Mouse (Mus musculus): ENCODE results near the gene Slc1a3. TPM values are rescaled to one million over a fixed set of nuclear protein-coding genes. Genes with fewer than 3 reads are reported as not detected.

Slc1a3 gene
- polyA plus RNA-seq, 1 experiment = 101 TPM

DNA sequence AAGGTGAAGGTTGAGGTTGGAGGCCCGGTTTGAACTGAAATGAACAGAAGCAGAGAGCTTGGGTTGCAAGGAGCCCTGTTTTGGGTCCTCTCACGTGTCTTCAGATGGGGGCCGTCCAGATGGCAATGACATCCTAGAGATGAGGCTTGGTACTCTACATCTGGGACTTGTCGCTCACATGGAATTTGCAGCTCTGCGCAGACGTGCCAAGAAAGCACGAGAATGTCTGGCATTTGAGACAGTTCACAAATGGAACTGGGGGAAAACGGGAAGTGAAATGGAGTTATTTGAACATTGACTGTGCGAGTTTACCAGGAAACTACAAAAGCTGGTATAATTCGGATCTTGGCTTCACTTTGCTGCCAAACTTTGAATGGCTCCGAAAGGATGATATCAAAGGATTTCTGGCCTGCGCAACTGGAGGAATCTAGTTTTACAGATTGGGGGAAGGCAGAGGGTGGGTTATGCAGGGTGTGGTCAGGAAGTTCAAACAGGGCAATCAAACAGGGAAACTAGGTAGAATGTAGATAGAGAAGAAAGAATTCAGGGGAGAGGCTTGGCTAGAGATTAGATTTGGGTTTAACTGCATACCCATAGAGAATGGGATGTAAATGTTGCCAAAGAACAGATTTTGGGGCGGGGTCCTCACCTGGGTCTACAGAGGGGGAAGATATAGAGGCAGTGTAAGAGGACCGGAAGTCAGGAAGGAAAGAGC, 12.0 kb upstream of the Slc1a3 start:
- DNase-seq (ENCODE audit: low read depth) = no peak
- no peak for TF ChIP-seq POLR2A (IDR thresholded peaks at IDR 0.05; ENCODE audit: borderline replicate concordance, extremely low read depth, insufficient read depth, insufficient read length, poor library complexity, severe bottlenecking)
- TF ChIP-seq CTCF (IDR thresholded peaks at IDR 0.05; ENCODE audit: borderline replicate concordance, extremely low read depth, insufficient read depth, insufficient read length) = no peak

DNA sequence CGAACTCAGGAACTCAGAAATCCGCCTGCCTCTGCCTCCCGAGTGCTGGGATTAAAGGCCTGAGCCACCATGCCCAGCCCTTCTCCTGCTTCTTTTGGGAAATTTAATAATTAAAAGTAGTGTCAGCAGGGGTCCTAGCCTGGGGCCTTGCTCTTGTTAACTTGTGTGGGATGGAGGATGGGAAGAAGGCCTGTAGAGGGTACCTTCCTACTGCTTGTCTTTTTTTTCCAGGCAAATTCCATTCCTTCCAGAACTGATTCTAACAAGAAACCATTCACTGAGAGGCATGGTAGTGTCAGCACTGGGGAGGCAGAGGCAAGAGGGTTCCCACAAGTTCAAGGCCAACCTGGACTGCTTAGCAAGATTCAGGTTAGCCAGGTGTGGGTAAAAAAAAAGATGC, 11.2 kb upstream of the Slc1a3 start:
- TF ChIP-seq CTCF (IDR thresholded peaks at IDR 0.05; ENCODE audit: borderline replicate concordance, extremely low read depth, insufficient read depth, insufficient read length) (no peak), POLR2A (IDR thresholded peaks at IDR 0.05; ENCODE audit: borderline replicate concordance, extremely low read depth, insufficient read depth, insufficient read length, poor library complexity, severe bottlenecking) (no peak)
- no peak for DNase-seq (ENCODE audit: low read depth)

GRCm38 (mm10) chr15:8721005-8721404, 10.4 kb upstream of the Slc1a3 start:
- TF ChIP-seq POLR2A (IDR thresholded peaks at IDR 0.05; ENCODE audit: borderline replicate concordance, extremely low read depth, insufficient read depth, insufficient read length, poor library complexity, severe bottlenecking) (no peak), CTCF (IDR thresholded peaks at IDR 0.05; ENCODE audit: borderline replicate concordance, extremely low read depth, insufficient read depth, insufficient read length) (no peak)

DNA sequence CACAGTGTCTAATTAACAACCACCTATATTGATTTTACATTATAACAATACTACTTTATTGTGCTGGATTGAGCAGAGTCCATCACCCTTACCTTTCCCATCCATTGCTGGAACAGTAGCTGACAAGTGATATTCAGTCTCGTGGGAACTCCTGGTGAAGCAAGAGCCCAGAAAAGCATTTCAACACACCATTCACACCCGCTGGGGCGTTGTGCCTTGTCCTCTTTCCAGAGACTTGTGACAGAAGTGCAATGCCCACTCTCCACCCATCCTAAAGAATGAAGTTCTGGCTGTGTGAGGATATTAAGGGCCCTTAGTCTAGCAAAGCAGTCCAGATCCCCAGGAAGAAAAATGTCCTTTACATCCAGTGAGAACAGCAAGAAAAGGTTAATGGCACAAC, 7.9 kb upstream of the Slc1a3 start:
- TF ChIP-seq POLR2A (IDR thresholded peaks at IDR 0.05; ENCODE audit: borderline replicate concordance, extremely low read depth, insufficient read depth, insufficient read length, poor library complexity, severe bottlenecking) = no peak
- no peak for TF ChIP-seq CTCF (IDR thresholded peaks at IDR 0.05; ENCODE audit: borderline replicate concordance, extremely low read depth, insufficient read depth, insufficient read length)
- DNase-seq (ENCODE audit: low read depth) = no peak

More at GRCm38 (mm10) chr15:8721005-8721404, 10.4 kb upstream of the Slc1a3 start:
- no peak for DNase-seq (ENCODE audit: low read depth)

GRCm38 (mm10) chr15:8717021-8717571, 6.5 kb upstream of the Slc1a3 start:
- DNase-seq (ENCODE audit: low read depth) = peak; percentile 83
- no peak for TF ChIP-seq CTCF (IDR thresholded peaks at IDR 0.05; ENCODE audit: borderline replicate concordance, extremely low read depth, insufficient read depth, insufficient read length)
- no peak for TF ChIP-seq POLR2A (IDR thresholded peaks at IDR 0.05; ENCODE audit: borderline replicate concordance, extremely low read depth, insufficient read depth, insufficient read length, poor library complexity, severe bottlenecking)

DNA sequence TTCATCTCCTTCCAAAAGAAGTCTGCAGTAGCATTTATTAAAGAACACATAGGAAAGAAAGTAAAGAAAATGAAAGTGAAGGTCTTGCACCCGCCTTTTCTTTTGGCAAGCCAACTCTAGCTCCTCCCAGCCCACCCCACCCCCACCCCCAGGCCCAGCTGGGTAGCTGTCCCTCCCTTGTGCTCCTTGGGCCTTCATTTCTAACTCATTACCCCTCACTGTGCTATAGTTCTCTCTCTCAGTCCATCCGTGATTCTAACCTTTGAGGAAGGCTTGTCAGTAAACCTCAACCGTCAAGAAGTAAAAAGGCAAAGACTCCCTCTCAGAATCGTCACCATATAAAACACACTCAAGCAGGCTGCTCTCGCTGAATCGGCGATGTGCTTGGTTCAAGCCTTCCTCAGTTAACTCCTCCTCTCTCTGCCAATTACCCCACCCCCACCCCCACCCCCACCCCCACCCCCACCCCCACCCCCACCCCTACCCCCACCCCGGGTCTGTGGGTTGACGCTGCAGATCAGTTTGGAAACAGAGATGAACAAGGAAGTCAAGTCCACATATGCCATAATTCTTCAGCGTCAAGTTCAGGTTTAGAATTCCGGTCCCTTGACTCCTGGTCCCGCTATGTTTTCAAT, 5.9 kb upstream of the Slc1a3 start:
- DNase-seq (ENCODE audit: low read depth) = peak; percentile 45
- TF ChIP-seq CTCF (IDR thresholded peaks at IDR 0.05; ENCODE audit: borderline replicate concordance, extremely low read depth, insufficient read depth, insufficient read length) (no peak), POLR2A (IDR thresholded peaks at IDR 0.05; ENCODE audit: borderline replicate concordance, extremely low read depth, insufficient read depth, insufficient read length, poor library complexity, severe bottlenecking) (no peak)

DNA sequence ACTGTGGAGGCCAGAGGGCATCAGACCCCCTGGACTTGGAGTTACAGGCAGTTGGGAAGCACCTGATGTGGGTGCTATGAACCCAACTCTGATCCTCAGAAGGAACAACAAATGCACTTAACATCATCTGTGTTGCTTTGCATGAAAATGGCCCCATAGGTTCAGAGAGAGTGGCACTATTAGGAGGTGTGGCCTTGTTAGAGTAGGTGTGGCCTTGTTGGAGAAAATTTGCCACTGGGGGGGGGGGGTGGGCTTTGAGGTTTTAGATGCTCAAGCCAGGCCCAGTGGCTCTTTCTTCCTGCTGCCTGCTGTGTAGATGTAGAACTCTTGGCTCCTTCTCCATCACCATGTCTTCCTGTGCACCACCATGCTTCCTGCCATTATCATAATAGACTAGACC, 5.1 kb upstream of the Slc1a3 start:
- TF ChIP-seq POLR2A (IDR thresholded peaks at IDR 0.05; ENCODE audit: borderline replicate concordance, extremely low read depth, insufficient read depth, insufficient read length, poor library complexity, severe bottlenecking) = no peak
- no peak for TF ChIP-seq CTCF (IDR thresholded peaks at IDR 0.05; ENCODE audit: borderline replicate concordance, extremely low read depth, insufficient read depth, insufficient read length)
- DNase-seq (ENCODE audit: low read depth) = no peak

DNA sequence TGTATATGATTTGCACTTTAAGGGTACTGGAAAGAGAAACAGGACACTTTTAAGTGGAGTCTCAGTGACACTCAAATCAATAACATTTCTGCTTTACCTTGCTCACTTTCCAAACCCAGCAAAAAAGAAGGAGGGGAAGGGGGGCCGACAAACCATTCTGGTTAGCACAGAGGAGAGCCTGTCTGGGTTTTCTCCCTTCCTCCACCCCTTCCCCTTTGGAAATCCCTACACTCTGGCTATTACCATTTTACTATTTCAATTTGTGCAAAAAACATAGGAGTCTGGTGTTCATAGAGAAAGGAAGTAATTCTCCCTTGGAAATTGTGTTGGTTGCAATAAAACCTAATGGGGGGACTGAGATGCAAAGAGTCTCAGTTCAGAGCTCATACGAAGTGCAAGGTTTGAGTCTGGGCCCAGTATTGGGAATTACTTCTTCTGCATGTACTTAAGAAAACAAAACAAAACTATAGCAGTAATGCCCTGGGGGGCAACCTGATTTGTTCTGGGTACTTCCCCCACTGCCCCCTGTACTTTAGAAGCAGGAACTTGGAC, 1.9 kb upstream of the Slc1a3 start:
- DNase-seq (ENCODE audit: low read depth) = no peak
- TF ChIP-seq CTCF (IDR thresholded peaks at IDR 0.05; ENCODE audit: borderline replicate concordance, extremely low read depth, insufficient read depth, insufficient read length) (no peak), POLR2A (IDR thresholded peaks at IDR 0.05; ENCODE audit: borderline replicate concordance, extremely low read depth, insufficient read depth, insufficient read length, poor library complexity, severe bottlenecking) (no peak)

GRCm38 (mm10) chr15:8711630-8712310, 1.2 kb upstream of the Slc1a3 start:
- TF ChIP-seq CTCF (IDR thresholded peaks at IDR 0.05; ENCODE audit: borderline replicate concordance, extremely low read depth, insufficient read depth, insufficient read length) (no peak), POLR2A (IDR thresholded peaks at IDR 0.05; ENCODE audit: borderline replicate concordance, extremely low read depth, insufficient read depth, insufficient read length, poor library complexity, severe bottlenecking) (no peak)
- DNase-seq (ENCODE audit: low read depth) = no peak

GRCm38 (mm10) chr15:8709578-8709977, 986 bp downstream of the Slc1a3 start:
- DNase-seq (ENCODE audit: low read depth) = peak; percentile 84
- TF ChIP-seq POLR2A (IDR thresholded peaks at IDR 0.05; ENCODE audit: borderline replicate concordance, extremely low read depth, insufficient read depth, insufficient read length, poor library complexity, severe bottlenecking) (no peak), CTCF (IDR thresholded peaks at IDR 0.05; ENCODE audit: borderline replicate concordance, extremely low read depth, insufficient read depth, insufficient read length) (no peak)

DNA sequence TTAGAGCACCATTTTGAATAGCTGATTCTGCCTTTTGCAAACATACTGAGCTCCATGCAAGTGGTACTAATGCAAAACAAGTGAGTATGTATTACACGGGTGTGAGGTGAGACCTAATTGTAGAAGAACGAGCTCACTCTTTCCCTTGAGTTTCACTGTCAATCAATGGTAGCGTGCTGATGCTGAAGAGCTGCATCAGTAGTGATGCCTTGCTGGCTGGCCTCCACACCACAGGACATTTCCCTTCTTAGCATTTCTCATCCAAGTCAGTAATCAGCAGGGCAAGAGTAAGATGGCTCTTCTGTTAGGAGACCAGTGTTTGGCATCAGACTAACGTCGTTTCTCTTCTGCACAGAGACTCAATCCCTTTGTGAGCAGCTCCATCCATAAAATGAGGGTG, 4.0 kb downstream of the Slc1a3 start:
- TF ChIP-seq CTCF (IDR thresholded peaks at IDR 0.05; ENCODE audit: borderline replicate concordance, extremely low read depth, insufficient read depth, insufficient read length) = no peak
- TF ChIP-seq POLR2A (IDR thresholded peaks at IDR 0.05; ENCODE audit: borderline replicate concordance, extremely low read depth, insufficient read depth, insufficient read length, poor library complexity, severe bottlenecking) = no peak
- DNase-seq (ENCODE audit: low read depth) = no peak

Measured in brain, embryonic 14.5 days (tissue).